Mouse (Mus musculus): ENCODE measurements around the gene Hnrnpll.
"Not testable (repeated sequence)": the region's sequence is repeated elsewhere in the genome, so short reads cannot be mapped to it uniquely, and the experiment has no call there.

Hnrnpll gene

GRCm38 (mm10) chr17:80060828-80061782 lies 1.0 kb downstream of the Hnrnpll start:
- in situ Hi-C loops (cut with MboI; ENCODE audit: low pct_unique_long_range_greater_than_20kb in 1 of 2, low sequenced_read_pairs in 2 of 2, unreplicated experiment in 1 of 2): no loop called here

- in situ Hi-C loops (cut with MboI; ENCODE audit: low pct_unique_long_range_greater_than_20kb in 1 of 2, low sequenced_read_pairs in 2 of 2, unreplicated experiment in 1 of 2): no loop called here
Observed at GRCm38 (mm10) chr17:80060151-80060550, 2.0 kb downstream of the Hnrnpll start.

- in situ Hi-C loops (cut with MboI; ENCODE audit: low pct_unique_long_range_greater_than_20kb in 1 of 2, low sequenced_read_pairs in 2 of 2, unreplicated experiment in 1 of 2): no loop called here
Observed at GRCm38 (mm10) chr17:80059731-80060130, 2.4 kb downstream of the Hnrnpll start.

- in situ Hi-C loops (cut with MboI; ENCODE audit: low pct_unique_long_range_greater_than_20kb in 1 of 2, low sequenced_read_pairs in 2 of 2, unreplicated experiment in 1 of 2): no loop called here
Observed at GRCm38 (mm10) chr17:80058501-80058900, 3.6 kb downstream of the Hnrnpll start.

DNA sequence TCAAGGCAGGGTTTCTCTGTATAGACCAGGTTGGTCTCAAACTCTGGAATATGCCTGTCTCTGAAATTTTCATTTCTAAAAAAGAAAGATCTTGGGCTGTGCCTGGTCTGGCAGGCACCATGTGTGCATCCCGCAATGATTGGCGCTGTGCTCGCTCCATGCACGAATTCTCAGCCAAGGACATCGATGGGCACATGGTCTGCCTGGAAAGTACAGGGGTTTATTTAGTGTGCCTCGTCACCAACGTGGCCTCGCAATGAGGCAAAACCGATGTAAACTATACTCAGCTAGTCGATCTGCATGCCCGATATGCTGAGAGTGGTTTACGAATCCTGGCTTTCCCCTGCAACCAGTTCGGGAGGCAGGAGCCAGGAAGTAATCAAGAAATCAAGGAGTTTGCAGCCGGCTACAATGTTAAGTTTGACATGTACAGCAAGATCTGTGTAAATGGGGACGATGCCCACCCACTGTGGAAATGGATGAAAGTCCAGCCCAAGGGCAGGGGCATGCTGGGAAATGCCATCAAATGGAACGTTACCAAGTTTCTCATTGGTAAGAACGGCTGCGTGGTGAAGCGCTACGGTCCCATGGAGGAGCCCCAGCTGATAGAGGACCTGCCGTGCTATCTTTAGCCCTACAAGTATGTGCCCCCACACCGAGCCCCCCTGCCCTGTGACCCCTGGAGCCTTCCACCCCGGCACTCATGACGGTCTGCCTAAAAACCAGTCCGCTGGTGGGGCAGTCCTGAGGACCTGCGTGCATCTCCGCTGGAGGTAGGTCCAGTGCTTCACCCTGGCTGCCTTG lies 8.0 kb downstream of the Hnrnpll start:
- in situ Hi-C loops (cut with MboI; ENCODE audit: low pct_unique_long_range_greater_than_20kb in 1 of 2, low sequenced_read_pairs in 2 of 2, unreplicated experiment in 1 of 2): no loop called here

- in situ Hi-C loops (cut with MboI; ENCODE audit: low pct_unique_long_range_greater_than_20kb in 1 of 2, low sequenced_read_pairs in 2 of 2, unreplicated experiment in 1 of 2): no loop called here
Observed at GRCm38 (mm10) chr17:80051682-80052081, 10.5 kb downstream of the Hnrnpll start.

- in situ Hi-C loops (cut with MboI; ENCODE audit: low pct_unique_long_range_greater_than_20kb in 1 of 2, low sequenced_read_pairs in 2 of 2, unreplicated experiment in 1 of 2): not testable (repeated sequence)
Observed at GRCm38 (mm10) chr17:80049300-80049699, 12.8 kb downstream of the Hnrnpll start.

GRCm38 (mm10) chr17:80048230-80048629 lies 13.9 kb downstream of the Hnrnpll start:
- in situ Hi-C loops (cut with MboI; ENCODE audit: low pct_unique_long_range_greater_than_20kb in 1 of 2, low sequenced_read_pairs in 2 of 2, unreplicated experiment in 1 of 2): no loop called here

DNA sequence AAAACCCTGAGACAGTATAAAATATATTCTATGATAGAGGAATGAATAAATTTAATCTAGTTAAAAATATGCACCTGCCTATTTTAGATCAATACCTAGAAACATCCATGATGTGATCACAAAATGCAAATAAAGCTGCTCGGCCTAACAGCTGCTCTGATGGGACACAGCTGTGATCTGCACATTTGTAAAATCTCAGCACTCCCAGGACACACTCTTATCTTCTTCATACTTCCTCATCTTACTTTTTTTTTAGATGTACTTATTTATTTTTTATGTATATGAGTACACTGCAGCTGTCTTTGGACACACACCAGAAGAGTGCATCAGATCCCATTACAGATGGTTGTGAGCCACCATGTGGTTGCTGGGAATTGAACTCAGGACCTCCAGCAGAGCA lies 20.4 kb downstream of the Hnrnpll start:
- in situ Hi-C loops (cut with MboI; ENCODE audit: low pct_unique_long_range_greater_than_20kb in 1 of 2, low sequenced_read_pairs in 2 of 2, unreplicated experiment in 1 of 2): no loop called here

GRCm38 (mm10) chr17:80028675-80029074 lies 33.5 kb downstream of the Hnrnpll start:
- in situ Hi-C loops (cut with MboI; ENCODE audit: low pct_unique_long_range_greater_than_20kb in 1 of 2, low sequenced_read_pairs in 2 of 2, unreplicated experiment in 1 of 2): loop anchor here in 1 of 2 experiments (5.0 kb wide), 1 partner anchor 154 kb away; no protein-coding TSS in a partner anchor

GRCm38 (mm10) chr17:80026189-80026936 lies 35.8 kb downstream of the Hnrnpll start:
- in situ Hi-C loops (cut with MboI; ENCODE audit: low pct_unique_long_range_greater_than_20kb in 1 of 2, low sequenced_read_pairs in 2 of 2, unreplicated experiment in 1 of 2): loop anchor here in 1 of 2 experiments (5.0 kb wide), 1 partner anchor 156 kb away; no protein-coding TSS in a partner anchor

DNA sequence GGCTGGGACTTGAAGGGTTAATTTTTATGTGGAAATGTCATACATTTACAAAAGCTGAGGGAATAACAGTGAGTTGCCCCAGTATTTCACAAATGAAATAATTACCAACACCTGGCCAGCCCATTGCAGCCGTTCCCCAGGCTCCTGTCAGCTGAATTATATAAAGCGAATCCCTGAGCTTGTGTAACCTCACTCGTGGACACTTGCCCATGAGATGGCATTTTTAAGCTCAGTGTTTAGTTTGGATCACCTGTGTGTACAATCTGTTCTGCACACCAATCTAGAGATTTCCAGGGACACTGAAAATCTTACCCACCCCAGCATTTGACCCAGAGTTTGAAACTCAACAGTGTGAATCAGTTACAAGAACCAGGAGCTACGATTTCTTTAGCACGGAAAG lies 40.0 kb downstream of the Hnrnpll start:
- in situ Hi-C loops (cut with MboI; ENCODE audit: low pct_unique_long_range_greater_than_20kb in 1 of 2, low sequenced_read_pairs in 2 of 2, unreplicated experiment in 1 of 2): loop anchor here in 1 of 2 experiments (25.0 kb wide), 1 partner anchor 360 kb away; no protein-coding TSS in a partner anchor

- in situ Hi-C loops (cut with MboI; ENCODE audit: low pct_unique_long_range_greater_than_20kb in 1 of 2, low sequenced_read_pairs in 2 of 2, unreplicated experiment in 1 of 2): loop anchor here in 1 of 2 experiments (25.0 kb wide), 1 partner anchor 358 kb away; no protein-coding TSS in a partner anchor
Observed at GRCm38 (mm10) chr17:80020495-80020894, 41.6 kb downstream of the Hnrnpll start.

GRCm38 (mm10) chr17:80018976-80019541 lies 43.1 kb downstream of the Hnrnpll start:
- in situ Hi-C loops (cut with MboI; ENCODE audit: low pct_unique_long_range_greater_than_20kb in 1 of 2, low sequenced_read_pairs in 2 of 2, unreplicated experiment in 1 of 2): loop anchor here (5.0 to 25.0 kb wide), 2 partner anchors 163 to 357 kb away; no protein-coding TSS in a partner anchor

GRCm38 (mm10) chr17:80018239-80018975 lies 43.7 kb downstream of the Hnrnpll start:
- in situ Hi-C loops (cut with MboI; ENCODE audit: low pct_unique_long_range_greater_than_20kb in 1 of 2, low sequenced_read_pairs in 2 of 2, unreplicated experiment in 1 of 2): loop anchor here (5.0 to 25.0 kb wide), 2 partner anchors 164 to 356 kb away; no protein-coding TSS in a partner anchor

DNA sequence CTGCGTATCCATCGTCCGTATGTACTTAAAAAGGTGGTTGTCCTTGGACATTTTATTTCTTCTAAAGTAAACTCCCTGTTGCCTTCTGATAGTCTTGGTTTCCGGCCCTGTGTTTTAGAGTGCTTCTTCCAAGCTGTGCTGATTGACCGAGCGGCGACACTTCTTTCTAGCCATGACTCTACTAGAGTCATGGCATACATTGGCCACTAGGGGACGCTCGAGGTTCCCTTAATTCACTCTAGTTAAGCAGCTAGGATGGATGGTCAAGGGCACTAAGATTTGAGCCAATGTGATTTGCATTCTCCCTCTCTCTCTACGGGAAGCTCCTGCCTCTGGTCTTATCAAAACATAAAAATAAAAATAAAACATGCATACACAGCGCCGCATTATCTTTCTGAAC lies 44.7 kb downstream of the Hnrnpll start:
- in situ Hi-C loops (cut with MboI; ENCODE audit: low pct_unique_long_range_greater_than_20kb in 1 of 2, low sequenced_read_pairs in 2 of 2, unreplicated experiment in 1 of 2): loop anchor here (5.0 to 25.0 kb wide), 2 partner anchors 165 to 355 kb away; no protein-coding TSS in a partner anchor

- in situ Hi-C loops (cut with MboI; ENCODE audit: low pct_unique_long_range_greater_than_20kb in 1 of 2, low sequenced_read_pairs in 2 of 2, unreplicated experiment in 1 of 2): loop anchor here (5.0 to 25.0 kb wide), 2 partner anchors 166 to 354 kb away; no protein-coding TSS in a partner anchor
Observed at GRCm38 (mm10) chr17:80016400-80016799, 45.7 kb downstream of the Hnrnpll start.

Measured in mouse embryonic stem cell (cell line).